Mouse (Mus musculus) limb, embryonic 10.5 days (tissue): Measurements from ENCODE around the gene Dhrs9. TPM values are rescaled to one million over a fixed set of nuclear protein-coding genes. Genes with fewer than 3 reads are reported as not detected.

Experiments
- DNase-seq: peaks from one replicate; pipeline ENCODE4 v3.0.0-alpha.2; 2017; ENCODE audit warnings: low spot score
- H3K27ac ChIP-seq: fragments of 300-500 bp; sonication (generic); 2 replicates; pipeline ENCODE4 v1.5.1; 2016; ENCODE audit warnings: mild to moderate bottlenecking
- H3K27me3 ChIP-seq: fragments of 300-500 bp; sonication (generic); 2 replicates; pipeline ENCODE4 v1.6.1; 2016; ENCODE audit warnings: low read depth, mild to moderate bottlenecking; ENCODE audit not compliant: poor library complexity, severe bottlenecking
- H3K36me3 ChIP-seq: fragments of 300-500 bp; sonication (generic); 2 replicates; pipeline ENCODE4 v1.6.1; 2016; ENCODE audit warnings: mild to moderate bottlenecking, moderate library complexity
- H3K4me1 ChIP-seq: fragments of 300-500 bp; sonication (generic); 2 replicates; pipeline ENCODE4 v1.6.1; 2016
- H3K4me3 ChIP-seq: fragments of 300-500 bp; sonication (generic); 2 replicates; pipeline ENCODE4 v1.5.1; 2016; ENCODE audit warnings: mild to moderate bottlenecking, moderate library complexity
- H3K9me3 ChIP-seq: fragments of 300-500 bp; sonication (generic); replicated peaks from 2 replicates; pipeline ENCODE4 v1.6.1; 2016; ENCODE audit warnings: mild to moderate bottlenecking
- WGBS: fragments of 180-500 bp; shearing (Covaris S2); methylation state at CpG from one replicate; pipeline ENCODE4 v1.1.7; 2016; 5-methylcytosine and 5-hydroxymethylcytosine counted together
- polyA plus RNA-seq: library from polyadenylated mRNA; unstranded; fragments of >200 nt; fragmentation: Nextera tagmentation; extraction: Ambion mirVana; gene quantifications from 2 replicates; pipeline ENCODE4 v1.2.1, GENCODE M21; 2016

The Dhrs9 gene
- polyA plus RNA-seq, 1 experiment from 2014 or later, result not detected

DNA sequence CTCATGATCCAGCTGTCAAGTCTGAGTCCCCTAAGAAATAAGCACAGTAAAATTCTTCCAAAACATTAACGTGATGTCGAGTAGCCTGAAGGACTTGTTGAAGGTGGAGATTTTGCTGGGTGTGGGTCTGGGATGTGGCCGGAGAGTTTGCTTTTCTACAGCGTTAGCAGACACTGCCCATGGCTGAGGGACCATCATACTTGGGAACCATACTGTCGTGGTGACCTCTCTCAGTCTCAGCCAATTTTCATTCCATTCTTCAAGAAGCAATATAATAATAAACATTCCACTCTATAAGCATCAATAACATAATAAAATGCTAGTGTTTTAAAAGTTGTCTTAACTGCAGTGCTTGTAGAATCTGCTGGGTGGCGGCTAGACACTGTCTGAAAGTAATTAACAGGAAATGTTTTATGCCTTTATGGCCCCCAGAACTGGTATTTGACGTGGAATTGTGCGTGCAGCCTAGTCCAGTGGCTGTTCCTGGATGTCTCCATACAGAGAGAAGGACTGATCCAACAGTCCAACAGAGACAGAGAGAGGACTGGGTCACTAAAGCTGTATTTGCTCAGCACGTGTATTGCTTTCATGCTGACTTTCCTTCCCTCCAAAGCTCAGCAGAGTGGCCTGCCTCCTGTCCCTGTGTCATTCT lies 15.5 kb downstream of the Dhrs9 start:
- no peaks in the 10 kb centered on the region for H3K9me3 ChIP-seq
- WGBS, result 51% methylated on average over 9 of the region's 9 CpGs
- H3K27me3 ChIP-seq, result no peaks in the 10 kb centered on the region
- no peak for DNase-seq
- H3K4me1 ChIP-seq, result 0 out of 2 replicates have a peak, but pooled peaks cover 3% of the 10 kb centered on the region
- no peak overlapping the region for H3K4me3 ChIP-seq
- no peak overlapping the region for H3K27ac ChIP-seq
- no peaks in the 10 kb centered on the region for H3K36me3 ChIP-seq

GRCm38 (mm10) chr2:69396760-69397435 lies 16.7 kb downstream of the Dhrs9 start:
- no peak for DNase-seq
- no peaks in the 10 kb centered on the region for H3K9me3 ChIP-seq
- no peak overlapping the region for H3K27ac ChIP-seq
- 0 out of 2 replicates have a peak, but pooled peaks cover 3% of the 10 kb centered on the region for H3K4me1 ChIP-seq
- no peaks in the 10 kb centered on the region for H3K27me3 ChIP-seq
- WGBS, result 89% methylated on average over 12 of the region's 12 CpGs
- H3K36me3 ChIP-seq, result no peaks in the 10 kb centered on the region
- H3K4me3 ChIP-seq, result no peak overlapping the region

GRCm38 (mm10) chr2:69400866-69401604 lies 20.8 kb downstream of the Dhrs9 start:
- Histone ChIP-seq H3K9me3 (no peaks in the 10 kb centered on the region), H3K4me1 (no peaks in the 10 kb centered on the region), H3K4me3 (no peak overlapping the region), H3K27ac (no peak overlapping the region), H3K27me3 (no peaks in the 10 kb centered on the region), H3K36me3 (no peaks in the 10 kb centered on the region)
- no peak for DNase-seq
- WGBS, result 90% methylated on average over 7 of the region's 7 CpGs

- DNase-seq, result no peak
- Histone ChIP-seq H3K27ac (no peak overlapping the region), H3K4me1 (no peaks in the 10 kb centered on the region), H3K4me3 (no peak overlapping the region), H3K27me3 (no peaks in the 10 kb centered on the region), H3K36me3 (no peaks in the 10 kb centered on the region), H3K9me3 (no peaks in the 10 kb centered on the region)
- WGBS, result 87% methylated on average over 6 of the region's 6 CpGs
These were observed 21.6 kb downstream of the Dhrs9 start for GRCm38 (mm10) chr2:69401891-69402290.

DNA sequence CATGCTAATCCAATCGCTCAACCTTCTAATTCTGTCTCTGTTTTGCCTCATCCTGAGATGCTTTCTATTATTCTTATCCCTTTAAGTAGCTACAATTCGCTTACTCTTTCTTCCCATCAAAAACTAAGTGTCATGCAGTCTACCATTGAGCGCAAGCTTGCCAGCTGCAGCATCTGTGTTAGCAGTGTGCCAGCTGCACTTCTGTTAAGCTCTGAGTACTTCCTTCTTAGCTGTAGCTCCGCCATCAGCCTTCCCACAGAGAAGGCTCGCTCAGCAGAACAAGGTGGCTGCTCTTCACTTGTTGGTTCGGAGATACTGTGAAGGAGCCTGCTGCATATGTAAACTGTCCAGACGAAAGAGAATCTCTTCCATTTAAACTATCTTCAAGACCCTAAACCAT lies 22.1 kb downstream of the Dhrs9 start:
- H3K27me3 ChIP-seq, result no peaks in the 10 kb centered on the region
- H3K36me3 ChIP-seq, result no peaks in the 10 kb centered on the region
- H3K4me3 ChIP-seq, result no peak overlapping the region
- no peaks in the 10 kb centered on the region for H3K4me1 ChIP-seq
- H3K9me3 ChIP-seq, result no peaks in the 10 kb centered on the region
- no peak for DNase-seq
- WGBS, result 87% methylated on average over 7 of the region's 7 CpGs
- no peak overlapping the region for H3K27ac ChIP-seq

- H3K4me1 ChIP-seq, result no peaks in the 10 kb centered on the region
- no peak overlapping the region for H3K27ac ChIP-seq
- no peak for DNase-seq
- H3K36me3 ChIP-seq, result no peaks in the 10 kb centered on the region
- no peaks in the 10 kb centered on the region for H3K27me3 ChIP-seq
- H3K9me3 ChIP-seq, result no peaks in the 10 kb centered on the region
- WGBS, result 95% methylated on average over 5 of the region's 5 CpGs
- no peak overlapping the region for H3K4me3 ChIP-seq
These were observed 25.4 kb downstream of the Dhrs9 start for GRCm38 (mm10) chr2:69405692-69406091.

- H3K27ac ChIP-seq, result no peak overlapping the region
- H3K4me1 ChIP-seq, result peaks cover 7% of the 10 kb centered on the region
- DNase-seq, result no peak
- H3K36me3 ChIP-seq, result no peaks in the 10 kb centered on the region
- no peak overlapping the region for H3K4me3 ChIP-seq
- 0 out of 2 replicates have a peak, but pooled peaks cover 4% of the 10 kb centered on the region for H3K27me3 ChIP-seq
- 94% methylated on average over 10 of the region's 10 CpGs for WGBS
- H3K9me3 ChIP-seq, result no peaks in the 10 kb centered on the region
These were observed 34.3 kb downstream of the Dhrs9 start for GRCm38 (mm10) chr2:69414539-69414938.

DNA sequence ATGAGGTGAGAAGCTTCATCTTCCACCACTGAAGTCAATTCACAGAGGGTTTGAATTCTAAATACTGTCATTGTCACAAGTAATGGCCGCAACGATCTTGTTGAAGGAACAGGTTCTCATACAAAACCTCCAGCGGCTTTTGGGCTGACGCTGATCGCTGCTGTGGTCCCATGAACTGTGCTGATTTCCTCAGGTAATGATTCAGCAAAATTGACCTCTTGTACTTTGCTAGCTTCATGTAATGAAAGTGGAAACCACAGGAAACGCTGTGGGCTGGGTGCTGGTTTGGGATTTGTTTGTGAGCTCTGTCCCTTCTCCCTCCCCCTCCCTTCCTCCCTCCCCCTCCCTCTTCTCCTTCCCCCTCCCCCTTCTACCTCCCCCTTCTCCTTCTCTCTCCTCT lies 34.8 kb downstream of the Dhrs9 start:
- H3K4me3 ChIP-seq, result no peak overlapping the region
- WGBS, result 89% methylated on average over 6 of the region's 6 CpGs
- no peak overlapping the region for H3K27ac ChIP-seq
- H3K4me1 ChIP-seq, result peaks cover 7% of the 10 kb centered on the region
- H3K27me3 ChIP-seq, result 0 out of 2 replicates have a peak, but pooled peaks cover 4% of the 10 kb centered on the region
- H3K36me3 ChIP-seq, result no peaks in the 10 kb centered on the region
- no peak for DNase-seq
- no peaks in the 10 kb centered on the region for H3K9me3 ChIP-seq

GRCm38 (mm10) chr2:69418294-69418881 lies 38.1 kb downstream of the Dhrs9 start:
- Histone ChIP-seq H3K27ac (no peak overlapping the region), H3K9me3 (no peaks in the 10 kb centered on the region), H3K4me3 (no peak overlapping the region), H3K27me3 (0 out of 2 replicates have a peak, but pooled peaks cover 4% of the 10 kb centered on the region), H3K36me3 (no peaks in the 10 kb centered on the region), H3K4me1 (peaks cover 7% of the 10 kb centered on the region)
- WGBS, result 14% methylated on average over 11 of the region's 11 CpGs
- DNase-seq, result no peak

GRCm38 (mm10) chr2:69424829-69425228 lies 44.6 kb downstream of the Dhrs9 start:
- Histone ChIP-seq H3K36me3 (no peaks in the 10 kb centered on the region), H3K4me1 (no peaks in the 10 kb centered on the region), H3K4me3 (no peak overlapping the region), H3K27ac (no peak overlapping the region), H3K9me3 (no peaks in the 10 kb centered on the region), H3K27me3 (no peaks in the 10 kb centered on the region)
- WGBS, result 61% methylated on average over 5 of the region's 5 CpGs
- no peak for DNase-seq

GRCm38 (mm10) chr2:69426081-69426480 lies 45.8 kb downstream of the Dhrs9 start:
- Histone ChIP-seq H3K9me3 (no peaks in the 10 kb centered on the region), H3K36me3 (no peaks in the 10 kb centered on the region), H3K4me1 (no peaks in the 10 kb centered on the region), H3K4me3 (no peak overlapping the region), H3K27me3 (no peaks in the 10 kb centered on the region), H3K27ac (no peak overlapping the region)
- WGBS, result 84% methylated on average over 1 of the region's 1 CpGs
- no peak for DNase-seq

- Histone ChIP-seq H3K9me3 (no peaks in the 10 kb centered on the region), H3K4me3 (no peak overlapping the region), H3K36me3 (no peaks in the 10 kb centered on the region), H3K4me1 (no peaks in the 10 kb centered on the region), H3K27ac (no peak overlapping the region), H3K27me3 (no peaks in the 10 kb centered on the region)
- WGBS, result 90% methylated on average over 10 of the region's 10 CpGs
- DNase-seq, result no peak
These were observed 46.9 kb downstream of the Dhrs9 start for GRCm38 (mm10) chr2:69427141-69427540.

DNA sequence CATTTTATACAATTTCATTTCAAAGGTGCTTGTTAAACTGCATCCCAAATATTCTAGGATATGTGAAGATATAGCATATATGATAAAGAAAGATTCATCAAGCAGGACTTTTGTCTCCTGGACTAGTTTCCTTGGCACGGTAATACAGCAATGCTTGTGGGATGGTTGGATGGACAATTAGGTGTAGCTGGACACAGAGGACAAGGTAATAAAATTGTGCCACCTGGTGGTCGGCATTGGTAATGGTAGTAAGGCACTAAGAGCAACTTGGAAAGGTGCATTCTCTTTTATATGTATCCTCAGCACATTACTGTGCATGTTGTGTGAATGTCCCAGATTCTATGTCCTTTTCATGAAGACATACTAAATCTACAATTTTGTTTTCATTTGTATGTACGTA lies 47.9 kb downstream of the Dhrs9 start:
- H3K27me3 ChIP-seq, result no peaks in the 10 kb centered on the region
- no peaks in the 10 kb centered on the region for H3K4me1 ChIP-seq
- no peak overlapping the region for H3K4me3 ChIP-seq
- 45% methylated on average over 3 of the region's 3 CpGs for WGBS
- peak; percentile 80 for DNase-seq
- no peaks in the 10 kb centered on the region for H3K36me3 ChIP-seq
- no peaks in the 10 kb centered on the region for H3K9me3 ChIP-seq
- no peak overlapping the region for H3K27ac ChIP-seq
